Mouse (Mus musculus) liver, adult 2 months (tissue): Measurements from ENCODE around the gene Tubb5.

Experiments used
- CTCF ChIP-seq: fragments of 200-500 bp; IDR thresholded peaks from 2 replicates; pipeline ENCODE4 v1.5.1; 2011; ENCODE audit warnings: low read depth, low read length, control low read depth
- POLR2A ChIP-seq: fragments of 200-500 bp; IDR thresholded peaks from 2 replicates; pipeline ENCODE4 v1.6.1; 2011; ENCODE audit warnings: low read length, control low read depth; ENCODE audit not compliant: insufficient read depth; ENCODE audit errors: extremely low read depth

DNA sequence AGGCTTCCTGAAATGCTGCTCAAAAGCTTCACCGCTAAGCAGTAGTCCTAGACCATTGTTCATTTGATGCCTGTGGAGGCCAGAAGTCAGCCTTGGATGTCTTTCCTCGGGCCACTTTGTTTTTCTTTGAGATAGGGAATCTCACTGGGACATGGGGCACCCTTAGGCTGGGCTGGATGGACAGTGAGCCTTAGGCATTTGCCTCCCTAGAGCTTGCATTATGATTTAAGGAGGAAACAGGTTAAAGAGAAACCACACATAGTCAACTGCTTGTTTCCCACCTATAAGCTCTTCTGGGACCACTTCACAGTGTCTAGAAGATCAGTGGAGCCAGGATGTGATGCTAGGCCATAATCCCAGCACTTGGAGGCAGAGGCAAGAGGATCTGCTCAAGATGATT is 21.7 kb upstream of the Tubb5 start:
- no peak for TF ChIP-seq POLR2A
- no peak for TF ChIP-seq CTCF
